Mouse (Mus musculus) cerebellum, adult 2 months (tissue): ENCODE measurements at regions not wholly inside any gene's neighbourhood (a gene's known extent, or its start where the extent isn't known, plus 50 kb on each side); places are given as distances from the start of the nearest gene placed in this dataset.

ENCODE experiments used
- CTCF ChIP-seq: fragments of 200-500 bp; IDR thresholded peaks from 2 replicates; pipeline ENCODE4 v1.5.1; 2011; ENCODE audit warnings: low read depth, mild to moderate bottlenecking, control low read depth, low read length, moderate library complexity, borderline replicate concordance; ENCODE audit not compliant: insufficient read depth
- POLR2A ChIP-seq: fragments of 200-500 bp; IDR thresholded peaks from 2 replicates; pipeline ENCODE4 v1.6.1; 2011; ENCODE audit warnings: low read length, control low read depth, borderline replicate concordance; ENCODE audit not compliant: insufficient read depth

- TF ChIP-seq CTCF (no peak), POLR2A (no peak)
Observed at GRCm38 (mm10) chr4:53250325-53250724, 90.6 kb upstream of the Abca1 start.
